Mouse (Mus musculus): Measurements from ENCODE around the gene Nkx2-2. TPM values are rescaled to one million over a fixed set of nuclear protein-coding genes. Genes with fewer than 3 reads are reported as not detected.

Nkx2-2 gene
- polyA plus RNA-seq (2015; fragmentation: Illumina TruSeq; extraction: RNeasy Lipid Tissue Mini Kit (QIAGEN cat#74804); ENCODE audit: insufficient read depth, low read depth, low replicate concordance), result 7.7 TPM

GRCm38 (mm10) chr2:147193271-147194255 is at the start of gene Nkx2-2:
TSS of gene Nkx2-2 (minus strand) at chr2:147194243.

Other genes starting within 250 kb of the Nkx2-2 start
- 8.0 TPM for gene Xrn2, start 181.2 kb downstream of the Nkx2-2 start, polyA plus RNA-seq (2015; fragmentation: Illumina TruSeq; extraction: RNeasy Lipid Tissue Mini Kit (QIAGEN cat#74804); ENCODE audit: insufficient read depth, low read depth, low replicate concordance)
- not detected for gene Nkx2-4, start 108.8 kb downstream of the Nkx2-2 start, polyA plus RNA-seq (2015; fragmentation: Illumina TruSeq; extraction: RNeasy Lipid Tissue Mini Kit (QIAGEN cat#74804); ENCODE audit: insufficient read depth, low read depth, low replicate concordance)
- gene Pax1, start 167.7 kb upstream of the Nkx2-2 start, polyA plus RNA-seq (2015; fragmentation: Illumina TruSeq; extraction: RNeasy Lipid Tissue Mini Kit (QIAGEN cat#74804); ENCODE audit: insufficient read depth, low read depth, low replicate concordance), result not detected